Mouse (Mus musculus): Measurements from ENCODE around the gene Gm20388.
A peak's percentile ranks its signal among the peaks of the same experiment; 100 is the strongest.
"Not testable (repeated sequence)": the region's sequence is repeated elsewhere in the genome, so short reads cannot be mapped to it uniquely, and the experiment has no call there.

The Gm20388 gene

DNA sequence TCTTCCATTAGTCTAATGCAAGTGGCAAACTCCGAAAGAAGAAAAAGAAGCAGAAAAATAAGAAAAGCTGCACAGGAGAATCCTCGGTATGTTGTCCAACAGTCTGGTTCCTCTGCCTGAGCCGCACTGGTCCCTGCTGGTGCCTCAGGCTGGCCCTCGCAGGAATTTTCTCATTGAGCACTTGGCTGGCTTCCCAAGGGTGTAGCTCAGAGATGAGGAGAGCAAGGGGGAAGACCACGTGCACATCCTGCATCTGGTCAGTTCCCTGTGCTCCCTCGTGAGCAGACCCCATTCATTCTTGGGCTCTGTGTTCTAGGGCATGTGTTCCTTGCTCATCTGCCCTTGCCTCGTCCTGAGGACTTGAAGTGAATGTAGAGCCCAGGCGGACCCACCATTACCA is 3471.9 kb downstream of the Gm20388 start:
- DNase-seq = no peak

- peak; percentile 20 for DNase-seq
Measured at GRCm38 (mm10) chr8:123384883-123385540, 3474.4 kb downstream of the Gm20388 start.

GRCm38 (mm10) chr8:123387041-123387440 is 3476.4 kb downstream of the Gm20388 start:
- DNase-seq = no peak

- DNase-seq = no peak
Measured at GRCm38 (mm10) chr8:123387801-123388200, 3477.2 kb downstream of the Gm20388 start.

- DNase-seq = no peak
Measured at GRCm38 (mm10) chr8:123389026-123389425, 3478.4 kb downstream of the Gm20388 start.

DNA sequence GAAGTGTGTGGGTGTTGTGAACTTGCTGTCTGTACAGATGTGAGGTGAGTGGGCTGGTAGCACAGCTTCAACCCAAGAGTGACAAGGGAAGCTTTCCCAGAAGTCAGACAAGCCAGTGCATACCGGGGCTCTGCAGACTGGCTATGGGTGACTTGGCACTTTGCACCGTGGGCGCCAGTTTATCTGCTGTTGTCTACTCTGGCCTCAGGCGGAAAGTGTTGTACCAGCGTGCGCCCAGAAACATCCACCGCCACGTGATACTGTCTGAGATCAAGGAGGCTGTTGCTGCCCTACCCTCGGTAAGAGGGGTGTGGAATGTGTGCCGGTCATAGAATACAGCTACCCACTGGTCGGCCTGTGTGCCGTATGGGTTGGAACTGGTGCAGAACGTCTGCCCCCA is 3487.7 kb downstream of the Gm20388 start:
- no peak for DNase-seq

DNA sequence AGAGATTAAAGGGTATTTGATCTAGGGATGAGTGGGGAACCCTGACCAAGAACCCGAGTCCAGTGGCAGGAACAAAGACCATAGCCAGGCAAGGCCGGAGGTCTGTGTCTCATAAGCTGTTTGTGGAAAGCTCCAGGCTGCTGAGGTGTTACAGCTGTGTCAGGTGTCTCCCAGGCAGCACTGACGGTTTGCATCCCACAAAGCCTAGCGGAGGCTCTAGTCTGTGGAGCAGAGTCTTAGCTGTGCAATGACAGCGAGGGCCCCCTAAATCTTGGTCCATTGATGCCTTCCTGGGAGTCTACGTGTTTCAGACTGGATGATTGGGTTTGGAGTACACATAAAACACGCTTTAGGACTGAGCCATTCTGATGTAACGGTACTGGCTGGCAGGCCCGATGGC is 3491.3 kb downstream of the Gm20388 start:
- DNase-seq = no peak

- DNase-seq = no peak
Measured at GRCm38 (mm10) chr8:123402730-123403326, 3492.2 kb downstream of the Gm20388 start.

GRCm38 (mm10) chr8:123404521-123404920 is 3493.9 kb downstream of the Gm20388 start:
- no peak for DNase-seq

DNA sequence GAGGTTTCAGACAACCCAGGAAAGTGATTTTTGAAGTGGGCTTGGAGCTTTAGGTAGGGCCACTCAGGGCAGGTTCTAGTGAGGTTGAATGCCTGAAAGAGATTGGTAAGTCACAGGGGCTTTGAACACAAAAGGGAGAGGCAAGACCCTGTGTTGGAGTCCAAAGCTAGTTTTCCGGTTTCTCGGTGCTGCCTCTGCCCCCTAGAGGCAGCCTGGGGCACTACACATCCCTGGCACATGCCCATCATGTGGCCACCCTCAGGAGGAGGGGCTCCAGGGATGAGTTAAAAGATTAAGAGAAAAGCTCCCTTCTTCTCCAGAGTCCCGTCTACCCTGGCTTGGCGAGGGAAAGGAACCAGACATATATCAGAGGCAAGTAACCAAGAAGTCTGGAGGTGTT is 3496.1 kb downstream of the Gm20388 start, which contains the start of gene Mc1r:
Gene Mc1r, plus strand, starts transcription at position 322 of the 400 bp plus-strand sequence.
- peak; percentile 67 for DNase-seq

DNA sequence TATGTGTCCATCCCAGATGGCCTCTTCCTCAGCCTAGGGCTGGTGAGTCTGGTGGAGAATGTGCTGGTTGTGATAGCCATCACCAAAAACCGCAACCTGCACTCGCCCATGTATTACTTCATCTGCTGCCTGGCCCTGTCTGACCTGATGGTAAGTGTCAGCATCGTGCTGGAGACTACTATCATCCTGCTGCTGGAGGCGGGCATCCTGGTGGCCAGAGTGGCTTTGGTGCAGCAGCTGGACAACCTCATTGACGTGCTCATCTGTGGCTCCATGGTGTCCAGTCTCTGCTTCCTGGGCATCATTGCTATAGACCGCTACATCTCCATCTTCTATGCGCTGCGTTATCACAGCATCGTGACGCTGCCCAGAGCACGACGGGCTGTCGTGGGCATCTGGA is 3497.0 kb downstream of the Gm20388 start:
- DNase-seq = no peak

DNA sequence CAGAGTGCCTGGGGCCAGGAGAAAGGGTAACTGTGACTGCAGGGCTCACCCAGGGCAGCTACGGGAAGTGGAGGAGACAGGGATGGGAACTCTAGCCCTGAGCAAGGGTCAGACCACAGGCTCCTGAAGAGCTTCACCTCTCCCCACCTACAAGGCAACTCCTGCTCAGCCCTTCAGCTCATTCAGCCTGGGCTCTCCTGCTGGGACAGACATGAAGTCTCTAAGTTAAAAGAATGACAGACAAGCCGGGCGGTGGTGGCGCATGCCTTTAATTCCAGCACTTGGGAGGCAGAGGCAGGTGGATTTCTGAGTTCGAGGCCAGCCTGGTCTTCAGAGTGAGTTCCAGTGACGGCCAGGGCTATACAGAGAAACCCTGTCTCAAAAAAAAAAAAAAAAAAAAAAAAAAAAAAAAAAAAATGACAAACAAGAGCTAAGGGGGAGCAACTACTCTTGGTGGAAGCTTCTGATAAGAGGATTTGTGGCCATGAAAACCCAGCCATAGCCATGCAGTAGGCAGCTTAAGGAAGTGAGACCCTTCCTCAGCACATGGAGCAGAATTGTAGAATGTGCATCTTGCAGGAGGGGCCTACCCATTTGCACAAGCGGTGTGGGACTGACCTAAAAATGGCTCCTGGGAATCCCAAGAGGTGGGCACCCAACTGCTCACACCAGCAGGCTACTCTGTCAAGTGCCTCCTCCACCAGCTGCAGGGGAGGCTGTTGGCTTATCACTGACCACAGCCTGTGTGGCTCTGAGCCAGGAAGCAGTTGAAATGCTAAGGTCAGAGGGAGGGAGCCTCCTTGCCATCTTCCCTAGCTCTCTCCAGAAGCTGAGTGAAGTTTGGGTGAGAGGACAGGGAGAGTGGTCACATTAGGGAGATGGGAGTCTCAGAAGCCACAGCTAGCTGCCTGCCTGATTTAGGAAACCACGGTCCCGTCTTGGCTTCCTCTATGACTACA is 3498.2 kb downstream of the Gm20388 start:
- DNase-seq = no peak

- no peak for DNase-seq
Measured at GRCm38 (mm10) chr8:123410049-123410587, 3499.5 kb downstream of the Gm20388 start.

DNA sequence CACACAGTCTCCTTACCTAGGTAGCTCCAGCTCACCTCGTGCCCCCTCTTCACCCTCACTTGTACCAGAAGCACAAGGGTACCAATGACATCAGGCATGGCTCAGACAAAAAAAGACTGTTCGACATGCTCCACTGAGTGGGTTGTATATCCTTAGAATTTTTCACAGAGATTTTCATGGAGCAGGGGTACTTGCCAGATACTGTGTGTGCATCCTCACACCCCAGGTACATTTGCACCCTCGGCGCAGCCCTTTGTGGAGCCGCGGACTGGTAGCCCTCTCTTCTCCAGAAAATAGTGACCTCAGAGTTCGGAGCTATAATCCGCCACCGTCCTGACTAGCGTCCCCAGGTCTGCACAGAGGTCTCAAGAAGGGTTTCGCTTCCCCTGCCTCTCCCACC is 3500.1 kb downstream of the Gm20388 start:
- DNase-seq = no peak

DNA sequence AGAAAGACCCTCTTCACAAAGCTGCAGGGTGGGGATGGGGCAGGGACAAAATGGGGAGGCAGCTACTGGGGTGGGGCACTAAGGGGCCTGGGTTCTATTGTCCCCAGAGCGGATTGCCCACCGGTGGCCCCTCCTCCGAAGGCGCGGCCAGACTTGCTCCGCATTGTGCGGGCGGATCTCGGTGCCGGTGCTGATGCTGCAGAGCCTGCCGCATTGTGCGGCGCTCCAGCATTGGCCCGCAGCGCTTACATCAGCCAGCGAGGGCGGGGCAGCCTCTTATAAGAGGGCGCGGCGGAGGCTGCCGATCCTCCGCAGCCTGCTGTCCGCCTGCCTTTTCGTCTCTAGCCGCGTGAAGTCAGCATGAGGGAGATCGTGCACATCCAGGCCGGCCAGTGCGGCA is 3500.6 kb downstream of the Gm20388 start, which contains the start of gene Tubb3:
Gene Tubb3, plus strand, starts transcription at position 179 of the 400 bp plus-strand sequence.
- DNase-seq = no peak

DNA sequence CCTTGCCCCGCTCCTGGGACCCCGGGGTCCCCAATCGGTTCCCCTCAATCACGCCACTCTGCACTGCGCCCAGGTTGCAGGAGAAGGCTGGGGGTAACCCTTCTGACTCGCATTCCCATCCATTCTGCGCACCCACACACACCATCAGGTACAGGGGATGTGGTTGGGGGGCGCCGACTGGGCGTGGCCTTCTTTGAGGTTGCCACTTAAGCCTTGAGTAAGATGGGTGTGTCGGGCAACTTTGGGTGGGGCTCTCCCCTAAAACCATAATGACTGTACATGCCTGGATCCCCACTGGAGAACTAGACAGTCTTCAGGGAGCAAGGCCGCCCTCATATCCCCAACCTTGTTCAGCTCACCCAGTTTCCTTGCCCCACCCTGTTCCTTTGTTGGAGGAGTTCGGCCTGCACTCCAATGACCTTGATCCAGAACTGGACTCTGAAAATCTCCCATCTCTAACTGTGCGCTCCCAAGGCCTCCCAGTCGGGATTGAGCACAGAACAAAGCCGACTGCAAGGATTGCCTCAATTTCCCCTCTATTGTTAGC is 3501.2 kb downstream of the Gm20388 start:
- DNase-seq = no peak

GRCm38 (mm10) chr8:123412560-123413170 is 3502.0 kb downstream of the Gm20388 start:
- no peak for DNase-seq

GRCm38 (mm10) chr8:123414255-123414654 is 3503.6 kb downstream of the Gm20388 start:
- DNase-seq = no peak

DNA sequence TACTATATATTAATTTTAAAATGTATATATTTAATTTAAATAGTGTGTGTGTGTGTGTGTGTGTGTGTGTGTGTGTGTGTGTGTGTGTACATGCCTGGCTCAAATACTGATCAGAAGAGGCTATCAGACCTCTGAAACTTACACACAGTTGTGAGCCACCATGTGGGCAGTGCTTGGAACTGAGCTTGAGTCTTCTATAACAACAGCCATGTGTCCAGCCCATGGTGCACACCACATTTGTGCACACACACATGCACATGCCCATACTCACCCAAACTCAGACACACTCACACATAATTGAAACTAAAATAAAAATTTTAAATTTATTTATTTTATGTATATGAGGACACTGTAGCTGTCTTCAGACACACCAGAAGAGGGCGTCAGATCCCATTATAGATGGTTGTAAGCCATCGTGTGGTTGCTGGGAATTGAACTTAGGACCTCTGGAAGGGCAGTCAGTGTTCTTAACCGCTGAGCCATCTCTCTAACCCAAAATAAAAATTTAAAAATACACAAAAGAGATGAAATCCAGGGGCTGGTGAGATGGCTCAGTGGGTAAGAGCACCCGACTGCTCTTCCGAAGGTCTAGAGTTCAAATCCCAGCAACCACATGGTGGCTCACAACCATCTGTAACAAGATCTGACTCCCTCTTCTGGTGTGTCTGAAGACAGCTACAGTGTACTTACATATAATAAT is 3504.5 kb downstream of the Gm20388 start:
- not testable (repeated sequence) for DNase-seq

GRCm38 (mm10) chr8:123415967-123416943 is 3505.6 kb downstream of the Gm20388 start:
- no peak for DNase-seq
